Mouse (Mus musculus): ENCODE results near the gene Serpinb9. TPM values are rescaled to one million over a fixed set of nuclear protein-coding genes. Genes with fewer than 3 reads are reported as not detected.
"Not testable (repeated sequence)": the region's sequence is repeated elsewhere in the genome, so short reads cannot be mapped to it uniquely, and the experiment has no call there.

Gene Serpinb9
- polyA plus RNA-seq, 1 experiment from 2014 or later: 10.7 TPM

GRCm38 (mm10) chr13:33005501-33006075 lies 2.5 kb downstream of the Serpinb9 start:
- no peak overlapping the region for H3K27ac ChIP-seq
- WGBS: 56% methylated on average over 2 of the region's 2 CpGs

DNA sequence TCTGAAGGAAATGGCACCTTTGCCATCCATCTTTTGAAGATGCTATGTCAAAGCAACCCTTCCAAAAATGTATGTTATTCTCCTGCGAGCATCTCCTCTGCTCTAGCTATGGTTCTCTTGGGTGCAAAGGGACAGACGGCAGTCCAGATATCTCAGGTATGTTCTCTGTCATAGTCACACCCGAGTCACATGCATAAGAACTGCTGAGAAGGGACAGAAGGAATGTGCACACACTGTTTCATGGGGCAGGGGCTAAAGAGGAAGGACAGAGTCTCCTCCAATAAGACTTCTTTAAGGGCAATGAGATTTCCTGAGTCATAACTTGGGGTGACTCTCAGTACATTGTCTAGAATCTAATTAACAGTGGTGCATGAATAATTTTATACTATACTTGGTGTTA lies 3.5 kb downstream of the Serpinb9 start:
- H3K9ac ChIP-seq: no peak overlapping the region
- no peak for ATAC-seq

More at GRCm38 (mm10) chr13:33005501-33006075, 2.5 kb downstream of the Serpinb9 start:
- no peaks in the 10 kb centered on the region for H3K36me3 ChIP-seq
- no peaks in the 10 kb centered on the region for H3K27me3 ChIP-seq (replicated peaks)
- H3K4me2 ChIP-seq (replicated peaks): peak overlapping the region; percentile 68
- no peak for ATAC-seq
- H3K9me3 ChIP-seq: no peaks in the 10 kb centered on the region
- H3K4me1 ChIP-seq (replicated peaks): 0 out of 2 replicates have a peak, but pooled peaks cover 5% of the 10 kb centered on the region
- no peak overlapping the region for H3K4me3 ChIP-seq (replicated peaks)
- H3K9ac ChIP-seq: no peak overlapping the region

DNA sequence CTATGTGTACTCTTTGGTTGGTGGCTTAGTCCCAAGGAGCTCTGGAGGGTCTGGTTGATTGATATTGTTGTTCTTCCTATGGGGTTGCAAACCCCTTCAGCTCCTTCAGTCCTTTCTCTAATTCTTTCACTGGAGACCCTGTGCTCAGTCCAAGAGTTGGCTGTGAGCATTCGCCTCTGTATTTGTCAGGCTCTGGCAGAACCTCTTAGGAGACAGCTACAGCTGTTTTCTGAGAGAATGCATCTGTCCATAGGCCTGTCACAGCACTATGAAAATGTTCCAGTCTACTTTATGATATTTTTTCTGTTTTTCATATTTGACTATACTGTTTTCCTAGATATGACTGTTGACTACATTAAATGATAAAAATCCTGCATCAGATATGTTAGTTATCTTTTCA lies 9.3 kb downstream of the Serpinb9 start:
- no peaks in the 10 kb centered on the region for H3K4me1 ChIP-seq (replicated peaks)
- WGBS: 63% methylated on average over 1 of the region's 1 CpGs

More for the DNA sequence above, 3.5 kb downstream of the Serpinb9 start:
- H3K27ac ChIP-seq: no peak overlapping the region
- 0 out of 2 replicates have a peak, but pooled peaks cover 5% of the 10 kb centered on the region for H3K4me1 ChIP-seq (replicated peaks)
- no peak overlapping the region for H3K4me2 ChIP-seq (replicated peaks)
- H3K9me3 ChIP-seq: no peaks in the 10 kb centered on the region
- H3K27me3 ChIP-seq (replicated peaks): no peaks in the 10 kb centered on the region
- H3K36me3 ChIP-seq: no peaks in the 10 kb centered on the region
- 81% methylated on average over 3 of the region's 3 CpGs for WGBS
- H3K4me3 ChIP-seq (replicated peaks): no peak overlapping the region

GRCm38 (mm10) chr13:33013271-33013670 lies 10.2 kb downstream of the Serpinb9 start:
- Histone ChIP-seq H3K36me3 (no peaks in the 10 kb centered on the region), H3K4me1 (replicated peaks) (no peaks in the 10 kb centered on the region)
- no peak for ATAC-seq

More for the DNA sequence above, 9.3 kb downstream of the Serpinb9 start:
- Histone ChIP-seq H3K27me3 (replicated peaks) (no peaks in the 10 kb centered on the region), H3K9me3 (no peaks in the 10 kb centered on the region), H3K4me3 (replicated peaks) (no peak overlapping the region), H3K9ac (no peak overlapping the region), H3K27ac (no peak overlapping the region), H3K36me3 (no peaks in the 10 kb centered on the region), H3K4me2 (replicated peaks) (no peak overlapping the region)
- ATAC-seq: no peak

DNA sequence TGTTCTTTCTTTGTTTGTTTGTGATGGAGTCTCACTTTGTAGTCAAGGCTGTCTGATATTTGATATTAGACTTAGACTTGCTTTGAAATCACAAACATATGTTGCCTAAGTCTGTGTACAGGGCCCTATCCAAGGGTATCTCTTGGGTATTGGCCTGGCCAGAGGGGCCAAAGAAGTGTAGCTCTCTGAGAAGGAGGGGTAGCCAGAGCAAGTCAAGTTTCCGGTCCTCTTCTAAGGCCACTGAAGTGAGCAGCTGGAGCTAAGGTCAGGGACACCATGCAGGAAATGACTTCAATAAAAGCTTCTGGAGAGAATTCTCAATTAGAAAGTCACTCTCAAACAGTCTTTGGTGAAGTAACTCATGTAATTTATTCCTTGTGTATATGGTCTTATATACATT lies 19.3 kb downstream of the Serpinb9 start:
- Histone ChIP-seq H3K4me2 (replicated peaks) (no peak overlapping the region), H3K9me3 (no peaks in the 10 kb centered on the region; the same call in 1 of the 2 replicates), H3K27ac (no peak overlapping the region), H3K27me3 (replicated peaks) (no peaks in the 10 kb centered on the region), H3K4me3 (replicated peaks) (no peak overlapping the region), H3K36me3 (no peaks in the 10 kb centered on the region), H3K4me1 (replicated peaks) (no peaks in the 10 kb centered on the region), H3K9ac (no peak overlapping the region)
- ATAC-seq: no peak
- 81% methylated on average over 1 of the region's 1 CpGs for WGBS

More at GRCm38 (mm10) chr13:33013271-33013670, 10.2 kb downstream of the Serpinb9 start:
- Histone ChIP-seq H3K4me3 (replicated peaks) (no peak overlapping the region), H3K27me3 (replicated peaks) (no peaks in the 10 kb centered on the region), H3K27ac (no peak overlapping the region), H3K4me2 (replicated peaks) (no peak overlapping the region), H3K9me3 (no peaks in the 10 kb centered on the region), H3K9ac (no peak overlapping the region)
- 30% methylated on average over 2 of the region's 2 CpGs for WGBS

DNA sequence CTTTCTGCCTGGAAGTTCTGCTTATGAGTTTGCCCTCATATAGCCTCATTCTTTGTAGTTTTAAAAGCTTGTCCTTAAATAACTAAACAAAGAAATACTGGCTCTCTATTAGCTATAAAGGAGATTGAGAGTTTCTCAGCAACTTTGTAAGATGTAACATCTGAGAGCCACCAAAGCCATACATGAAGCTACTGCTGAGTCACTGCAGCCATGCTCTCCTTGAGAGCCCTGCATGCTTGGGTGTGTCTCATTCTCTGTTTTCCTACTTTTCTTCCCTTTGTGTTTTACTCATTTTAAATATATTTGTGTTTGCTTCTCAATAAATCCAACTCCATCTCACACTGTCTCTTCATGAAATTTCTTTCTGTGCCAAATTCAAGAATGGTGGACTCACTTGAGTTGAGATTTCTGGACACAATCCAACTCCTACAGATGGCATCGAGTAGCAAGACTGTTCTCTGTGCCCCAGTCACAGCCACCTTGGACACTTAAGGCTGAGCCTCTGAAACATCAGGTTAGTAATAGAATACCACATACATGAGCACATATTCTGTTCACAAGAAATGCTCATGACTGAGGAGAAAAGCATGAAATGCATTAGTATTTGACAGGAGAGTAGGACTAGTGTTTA lies 23.5 kb downstream of the Serpinb9 start:
- Histone ChIP-seq H3K9ac (no peak overlapping the region), H3K4me3 (replicated peaks) (no peak overlapping the region), H3K4me1 (replicated peaks) (no peaks in the 10 kb centered on the region), H3K27ac (no peak overlapping the region), H3K27me3 (replicated peaks) (no peaks in the 10 kb centered on the region), H3K36me3 (no peaks in the 10 kb centered on the region), H3K9me3 (no peaks in the 10 kb centered on the region), H3K4me2 (replicated peaks) (no peak overlapping the region)
- ATAC-seq: no peak
- 66% methylated on average over 1 of the region's 1 CpGs for WGBS

DNA sequence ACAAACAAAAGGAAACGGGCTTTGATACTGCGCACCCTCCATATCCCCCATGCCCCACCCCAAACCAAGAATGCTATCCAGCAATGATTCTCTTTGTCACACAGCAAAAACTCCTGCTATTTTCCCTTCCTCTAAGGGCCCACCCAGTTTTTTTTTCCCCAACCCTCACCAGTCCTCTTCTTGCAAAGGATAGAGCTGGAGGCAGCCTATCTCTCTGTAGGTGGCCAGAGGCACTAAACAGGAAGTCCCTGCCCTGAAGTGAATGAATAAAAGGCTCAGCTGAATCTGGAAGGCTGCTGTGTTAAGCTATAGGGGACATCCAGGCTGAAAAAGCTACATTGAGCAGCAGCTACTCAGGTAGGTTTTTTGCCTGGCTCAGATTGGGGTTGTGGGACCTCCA lies 24.2 kb downstream of the Serpinb9 start, which contains the start of gene Serpinb9b:
Gene Serpinb9b, plus strand, starts transcription at position 173 of the 400 bp plus-strand sequence.
- Histone ChIP-seq H3K4me3 (replicated peaks) (no peak within 1 kb of the TSS), H3K36me3 (no peaks in the 10 kb centered on the region), H3K9me3 (no peaks in the 10 kb centered on the region), H3K4me2 (replicated peaks) (no peak within 1 kb of the TSS), H3K9ac (no peak within 1 kb of the TSS), H3K27me3 (replicated peaks) (no peaks in the 10 kb centered on the region), H3K4me1 (replicated peaks) (no peaks in the 10 kb centered on the region), H3K27ac (no peak within 1 kb of the TSS)
- WGBS: 70% methylated on average over 2 of the region's 2 CpGs
- no peak for ATAC-seq

- ATAC-seq: 0 out of 2 replicates have a peak, but pooled peaks have one; percentile 31
- Histone ChIP-seq H3K9me3 (no peaks in the 10 kb centered on the region), H3K4me2 (replicated peaks) (no peak overlapping the region), H3K9ac (no peak overlapping the region), H3K4me1 (replicated peaks) (no peaks in the 10 kb centered on the region), H3K36me3 (no peaks in the 10 kb centered on the region), H3K27ac (no peak overlapping the region), H3K27me3 (replicated peaks) (no peaks in the 10 kb centered on the region), H3K4me3 (replicated peaks) (no peak overlapping the region)
- 23% methylated on average over 2 of the region's 2 CpGs for WGBS
These were observed 25.1 kb downstream of the Serpinb9 start for GRCm38 (mm10) chr13:33028146-33028545.

GRCm38 (mm10) chr13:33028550-33028949 lies 25.5 kb downstream of the Serpinb9 start:
- Histone ChIP-seq H3K4me3 (replicated peaks) (no peak overlapping the region), H3K27ac (no peak overlapping the region)
- WGBS: 54% methylated on average over 2 of the region's 2 CpGs

GRCm38 (mm10) chr13:33029478-33029877 lies 26.4 kb downstream of the Serpinb9 start:
- not testable (repeated sequence) for H3K27me3 ChIP-seq (replicated peaks); H3K9me3 ChIP-seq; H3K4me1 ChIP-seq (replicated peaks); H3K36me3 ChIP-seq; H3K9ac ChIP-seq; H3K27ac ChIP-seq; H3K4me3 ChIP-seq (replicated peaks); H3K4me2 ChIP-seq (replicated peaks)
- 80% methylated on average over 2 of the region's 2 CpGs for WGBS
- ATAC-seq: peak; percentile 59; the same call in 1 of the 2 replicates

More at GRCm38 (mm10) chr13:33028550-33028949, 25.5 kb downstream of the Serpinb9 start:
- H3K36me3 ChIP-seq: no peaks in the 10 kb centered on the region
- no peak overlapping the region for H3K9ac ChIP-seq
- no peaks in the 10 kb centered on the region for H3K27me3 ChIP-seq (replicated peaks)
- H3K4me1 ChIP-seq (replicated peaks): no peaks in the 10 kb centered on the region
- H3K9me3 ChIP-seq: no peaks in the 10 kb centered on the region
- peak; percentile 49; the same call in 1 of the 2 replicates for ATAC-seq
- no peak overlapping the region for H3K4me2 ChIP-seq (replicated peaks)

GRCm38 (mm10) chr13:33030281-33030680 lies 27.2 kb downstream of the Serpinb9 start:
- Histone ChIP-seq H3K4me2 (replicated peaks) (no peak overlapping the region), H3K9ac (no peak overlapping the region), H3K4me3 (replicated peaks) (no peak overlapping the region), H3K27me3 (replicated peaks) (no peaks in the 10 kb centered on the region), H3K27ac (no peak overlapping the region), H3K4me1 (replicated peaks) (no peaks in the 10 kb centered on the region), H3K9me3 (no peaks in the 10 kb centered on the region), H3K36me3 (no peaks in the 10 kb centered on the region)
- 78% methylated on average over 2 of the region's 3 CpGs for WGBS
- ATAC-seq: no peak

DNA sequence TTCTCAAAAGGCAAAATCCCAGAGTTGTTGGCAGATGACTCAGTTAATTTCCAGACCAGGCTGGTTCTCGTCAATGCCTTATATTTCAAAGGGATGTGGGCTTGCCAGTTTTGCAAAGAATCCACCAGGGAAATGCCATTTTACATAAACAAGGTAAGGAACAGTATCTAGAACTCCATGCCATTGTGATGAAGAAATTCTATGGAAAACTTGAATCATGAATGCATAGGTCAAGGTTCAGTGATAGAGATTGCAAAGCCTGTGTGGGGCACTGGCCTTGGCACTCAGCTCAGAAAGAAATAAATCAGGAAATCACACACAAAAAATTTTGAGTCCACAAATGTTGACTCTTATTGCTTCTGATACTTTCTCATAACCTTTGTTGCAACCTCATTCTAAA lies 32.5 kb downstream of the Serpinb9 start:
- Histone ChIP-seq H3K27ac (no peak overlapping the region), H3K9me3 (no peaks in the 10 kb centered on the region)

GRCm38 (mm10) chr13:33043542-33043941 lies 40.5 kb downstream of the Serpinb9 start:
- Histone ChIP-seq H3K4me3 (replicated peaks) (no peak overlapping the region), H3K36me3 (no peaks in the 10 kb centered on the region), H3K4me2 (replicated peaks) (no peak overlapping the region), H3K9ac (no peak overlapping the region), H3K27ac (no peak overlapping the region), H3K4me1 (replicated peaks) (no peaks in the 10 kb centered on the region), H3K27me3 (replicated peaks) (no peaks in the 10 kb centered on the region), H3K9me3 (no peaks in the 10 kb centered on the region)
- WGBS: 96% methylated on average over 3 of the region's 3 CpGs
- no peak for ATAC-seq

More for the DNA sequence above, 32.5 kb downstream of the Serpinb9 start:
- no peaks in the 10 kb centered on the region for H3K27me3 ChIP-seq (replicated peaks)
- no peak overlapping the region for H3K4me3 ChIP-seq (replicated peaks)
- ATAC-seq: no peak
- H3K4me1 ChIP-seq (replicated peaks): no peaks in the 10 kb centered on the region
- 73% methylated on average over 1 of the region's 1 CpGs for WGBS
- no peak overlapping the region for H3K4me2 ChIP-seq (replicated peaks)
- H3K9ac ChIP-seq: no peak overlapping the region
- H3K36me3 ChIP-seq: no peaks in the 10 kb centered on the region

All from intestine, embryonic 15.5 days (tissue).